Mouse (Mus musculus) lung, embryonic 15.5 days (tissue): Measurements from ENCODE around the gene Cass4. TPM values are rescaled to one million over a fixed set of nuclear protein-coding genes. Genes with fewer than 3 reads are reported as not detected.

ENCODE experiments used
- ATAC-seq: fragments of 200-750 bp; cut with Nextera tagmentation; 2 replicates; pipeline ENCODE4 v1.8.0; 2017; ENCODE audit warnings: moderate number of reproducible peaks, borderline replicate concordance; ENCODE audit not compliant: low FRiP score, low TSS enrichment; ENCODE audit errors: extremely low read depth
- H3K27ac ChIP-seq: fragments of 300-500 bp; sonication (generic); 2 replicates; pipeline ENCODE4 v1.5.1; 2015; ENCODE audit warnings: moderate library complexity, mild to moderate bottlenecking, inconsistent platforms
- H3K27me3 ChIP-seq: fragments of 300-500 bp; sonication (generic); 2 replicates; pipeline ENCODE4 v1.6.1; 2015; ENCODE audit warnings: inconsistent platforms
- H3K36me3 ChIP-seq: fragments of 300-500 bp; sonication (generic); 2 replicates; pipeline ENCODE4 v1.6.1; 2015; ENCODE audit warnings: inconsistent platforms
- H3K4me1 ChIP-seq: fragments of 300-500 bp; sonication (generic); 2 replicates; pipeline ENCODE4 v1.6.1; 2015; ENCODE audit warnings: inconsistent platforms
- H3K4me2 ChIP-seq: fragments of 300-500 bp; sonication (generic); 2 replicates; pipeline ENCODE4 v1.6.1; 2015; ENCODE audit warnings: inconsistent platforms, mild to moderate bottlenecking, moderate library complexity
- H3K4me3 ChIP-seq: fragments of 300-500 bp; sonication (generic); 2 replicates; pipeline ENCODE4 v1.5.1; 2015; ENCODE audit warnings: mild to moderate bottlenecking, inconsistent platforms
- H3K9ac ChIP-seq: fragments of 300-500 bp; sonication (generic); 2 replicates; pipeline ENCODE4 v1.6.1; 2015; ENCODE audit warnings: inconsistent platforms
- H3K9me3 ChIP-seq: fragments of 300-500 bp; sonication (generic); 2 replicates; pipeline ENCODE4 v1.6.1; 2016; ENCODE audit warnings: inconsistent platforms
- WGBS: fragments of 180-500 bp; shearing (Covaris S2); methylation state at CpG from one replicate; pipeline ENCODE4 v1.1.7; 2015; 5-methylcytosine and 5-hydroxymethylcytosine counted together
- polyA plus RNA-seq: library from polyadenylated mRNA; unstranded; fragments of >200 nt; fragmentation: Nextera tagmentation; extraction: Ambion mirVana; gene quantifications from 2 replicates; pipeline ENCODE4 v1.2.1, GENCODE M21; 2015

Gene Cass4
- polyA plus RNA-seq, 1 experiment from 2014 or later: 6.7 TPM

- Histone ChIP-seq H3K4me1 (peaks cover 5% of the 10 kb centered on the region), H3K9me3 (no peaks in the 10 kb centered on the region), H3K36me3 (peaks cover 92% of the 10 kb centered on the region), H3K4me3 (no peak overlapping the region), H3K27me3 (no peaks in the 10 kb centered on the region), H3K4me2 (no peak overlapping the region), H3K27ac (no peak overlapping the region), H3K9ac (no peak overlapping the region)
- ATAC-seq: no peak
- WGBS: 83% methylated on average over 7 of the region's 7 CpGs
Measured at GRCm38 (mm10) chr2:172363176-172363575, 30.4 kb upstream of the Cass4 start.

- peak within 1 kb of the TSS; percentile 90 for H3K27ac ChIP-seq
- under 1% methylated on average over 66 of the region's 66 CpGs for WGBS
- peak; percentile 98 for ATAC-seq
- H3K9ac ChIP-seq: peak within 1 kb of the TSS; percentile 83
- H3K4me2 ChIP-seq: peak within 1 kb of the TSS; percentile 77
- peaks cover 27% of the 10 kb centered on the region for H3K4me1 ChIP-seq
- no peaks in the 10 kb centered on the region for H3K9me3 ChIP-seq
- no peaks in the 10 kb centered on the region for H3K27me3 ChIP-seq
- H3K4me3 ChIP-seq: peak within 1 kb of the TSS; percentile 97
- H3K36me3 ChIP-seq: peaks cover 48% of the 10 kb centered on the region
Measured at GRCm38 (mm10) chr2:172370411-172371223, 23.0 kb upstream of the Cass4 start, which contains the start of the genes Aurka and Cstf1. TSS of gene Aurka (minus strand) at chr2:172370535. TSS of gene Cstf1 (plus strand) at chr2:172370681.

DNA sequence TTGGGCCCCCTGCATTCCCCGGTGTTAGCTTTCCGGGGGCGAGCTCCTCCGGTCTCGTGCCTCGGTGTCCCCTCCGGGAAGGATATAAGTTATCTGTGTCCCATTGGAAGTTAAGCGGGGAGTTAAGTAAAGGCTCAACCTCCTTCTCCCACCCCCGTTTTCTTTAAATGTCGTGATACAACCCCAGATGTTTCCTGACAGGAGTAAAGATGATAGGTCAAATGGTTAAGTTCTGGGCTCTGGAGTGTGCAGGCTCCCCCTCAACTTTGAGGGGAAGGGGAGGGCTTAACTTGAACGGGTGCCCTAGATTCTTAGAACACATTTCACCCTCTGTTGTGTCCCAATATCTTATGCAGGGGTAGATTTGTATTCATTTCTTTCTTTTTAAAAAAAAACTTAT is 22.3 kb upstream of the Cass4 start:
- H3K9me3 ChIP-seq: no peaks in the 10 kb centered on the region
- WGBS: 0% methylated on average over 11 of the region's 11 CpGs
- no peaks in the 10 kb centered on the region for H3K27me3 ChIP-seq
- peak overlapping the region; percentile 97 for H3K4me3 ChIP-seq
- peak overlapping the region; percentile 83 for H3K9ac ChIP-seq
- peaks cover 49% of the 10 kb centered on the region for H3K36me3 ChIP-seq
- peaks cover 27% of the 10 kb centered on the region for H3K4me1 ChIP-seq
- no peak for ATAC-seq
- H3K27ac ChIP-seq: peak overlapping the region; percentile 90
- H3K4me2 ChIP-seq: peak overlapping the region; percentile 69

GRCm38 (mm10) chr2:172376551-172376950 is 17.0 kb upstream of the Cass4 start:
- peaks cover 6% of the 10 kb centered on the region for H3K4me1 ChIP-seq
- peaks cover 88% of the 10 kb centered on the region for H3K36me3 ChIP-seq
- ATAC-seq: no peak
- H3K4me2 ChIP-seq: no peak overlapping the region
- no peaks in the 10 kb centered on the region for H3K9me3 ChIP-seq
- no peaks in the 10 kb centered on the region for H3K27me3 ChIP-seq
- no peak overlapping the region for H3K9ac ChIP-seq
- no peak overlapping the region for H3K27ac ChIP-seq
- H3K4me3 ChIP-seq: no peak overlapping the region
- 94% methylated on average over 4 of the region's 4 CpGs for WGBS

GRCm38 (mm10) chr2:172376999-172377515 is 16.5 kb upstream of the Cass4 start:
- Histone ChIP-seq H3K4me3 (no peak overlapping the region), H3K4me2 (no peak overlapping the region), H3K4me1 (peaks cover 1% of the 10 kb centered on the region), H3K9ac (no peak overlapping the region), H3K27me3 (no peaks in the 10 kb centered on the region), H3K36me3 (peaks cover 93% of the 10 kb centered on the region), H3K27ac (no peak overlapping the region), H3K9me3 (no peaks in the 10 kb centered on the region)
- no peak for ATAC-seq
- 50% methylated on average over 5 of the region's 5 CpGs for WGBS

GRCm38 (mm10) chr2:172378332-172378731 is 15.3 kb upstream of the Cass4 start:
- Histone ChIP-seq H3K27ac (no peak overlapping the region), H3K4me1 (no peaks in the 10 kb centered on the region), H3K4me2 (no peak overlapping the region), H3K4me3 (no peak overlapping the region), H3K9ac (no peak overlapping the region), H3K9me3 (no peaks in the 10 kb centered on the region), H3K36me3 (peaks cover 95% of the 10 kb centered on the region), H3K27me3 (no peaks in the 10 kb centered on the region)
- ATAC-seq: peak; percentile 33; the same call in 1 of the 2 replicates
- WGBS: 71% methylated on average over 7 of the region's 7 CpGs

DNA sequence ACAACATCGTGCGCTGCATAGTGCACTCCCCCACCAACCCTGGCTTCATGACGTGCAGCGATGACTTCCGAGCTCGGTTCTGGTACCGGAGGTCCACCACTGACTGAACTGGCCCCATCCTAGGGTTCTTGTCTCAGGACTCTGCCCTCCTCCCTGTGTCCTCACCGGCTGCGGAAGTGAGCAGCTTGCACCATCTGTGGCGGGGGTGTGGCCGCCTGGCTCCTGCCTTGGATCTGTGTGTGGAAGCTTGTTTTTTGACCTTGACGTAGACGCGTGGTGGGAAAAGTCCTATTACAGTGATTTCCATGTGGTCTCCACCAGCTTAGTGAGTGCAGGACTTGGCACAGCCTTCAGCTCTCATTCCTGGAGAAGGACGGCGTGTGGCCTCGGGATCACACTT is 13.1 kb upstream of the Cass4 start:
- H3K9me3 ChIP-seq: no peaks in the 10 kb centered on the region
- H3K4me2 ChIP-seq: no peak overlapping the region
- whole genome bisulfite sequencing: 89% methylated on average over 17 of the region's 17 CpGs
- ATAC-seq: no peak
- H3K4me1 ChIP-seq: no peaks in the 10 kb centered on the region
- no peak overlapping the region for H3K27ac ChIP-seq
- H3K9ac ChIP-seq: no peak overlapping the region
- H3K27me3 ChIP-seq: no peaks in the 10 kb centered on the region
- peaks cover 76% of the 10 kb centered on the region for H3K36me3 ChIP-seq
- H3K4me3 ChIP-seq: no peak overlapping the region

DNA sequence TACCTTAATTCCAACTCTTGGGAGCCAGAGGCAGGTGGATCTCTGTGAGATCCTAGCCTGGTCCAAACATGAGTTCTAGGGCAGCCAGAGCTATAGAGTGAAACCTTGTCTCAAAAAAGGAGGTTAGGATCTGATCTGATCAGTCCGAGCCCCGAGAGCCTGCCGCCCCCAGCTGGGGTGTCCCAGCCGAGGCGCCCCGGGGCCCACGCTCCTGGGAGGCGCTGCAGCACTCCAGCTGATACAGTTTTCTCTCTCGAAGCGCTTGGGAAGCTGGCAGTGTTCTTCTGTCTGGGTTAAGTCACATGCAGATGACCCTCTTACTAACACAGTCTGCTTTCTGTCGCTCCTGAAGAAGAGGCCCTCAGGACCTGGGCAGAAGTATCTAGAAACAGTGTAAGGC is 12.3 kb upstream of the Cass4 start:
- H3K4me1 ChIP-seq: no peaks in the 10 kb centered on the region
- H3K27me3 ChIP-seq: no peaks in the 10 kb centered on the region
- no peak overlapping the region for H3K9ac ChIP-seq
- no peak overlapping the region for H3K4me2 ChIP-seq
- 93% methylated on average over 11 of the region's 11 CpGs for WGBS
- ATAC-seq: no peak
- H3K36me3 ChIP-seq: peaks cover 68% of the 10 kb centered on the region
- no peak overlapping the region for H3K4me3 ChIP-seq
- H3K9me3 ChIP-seq: no peaks in the 10 kb centered on the region
- no peak overlapping the region for H3K27ac ChIP-seq

GRCm38 (mm10) chr2:172381898-172382297 is 11.7 kb upstream of the Cass4 start:
- no peak overlapping the region for H3K4me3 ChIP-seq
- no peak overlapping the region for H3K4me2 ChIP-seq
- no peak overlapping the region for H3K9ac ChIP-seq
- H3K36me3 ChIP-seq: peaks cover 63% of the 10 kb centered on the region
- no peak overlapping the region for H3K27ac ChIP-seq
- 78% methylated on average over 12 of the region's 12 CpGs for WGBS
- no peaks in the 10 kb centered on the region for H3K27me3 ChIP-seq
- H3K4me1 ChIP-seq: no peaks in the 10 kb centered on the region
- ATAC-seq: no peak
- no peaks in the 10 kb centered on the region for H3K9me3 ChIP-seq

DNA sequence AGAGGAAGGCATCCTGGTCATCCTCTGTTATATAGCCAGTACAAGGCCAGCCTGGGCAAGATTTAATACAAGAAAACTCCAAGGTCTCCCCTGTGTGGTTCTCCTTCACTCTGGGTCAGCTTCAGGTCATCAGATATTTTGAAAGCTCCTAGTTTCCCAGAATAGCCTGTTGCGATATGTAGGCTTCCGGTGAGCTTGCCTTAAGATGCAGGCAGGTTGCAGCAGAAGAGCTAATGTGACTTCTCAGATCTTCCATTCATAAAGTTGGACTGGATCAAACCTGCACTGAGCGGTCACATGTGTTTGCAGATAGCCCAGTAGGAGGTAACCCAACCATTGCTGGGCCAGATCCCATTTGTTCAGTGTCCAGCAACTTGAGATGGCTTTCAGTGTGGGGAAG is 8.9 kb upstream of the Cass4 start:
- no peaks in the 10 kb centered on the region for H3K27me3 ChIP-seq
- no peaks in the 10 kb centered on the region for H3K9me3 ChIP-seq
- H3K36me3 ChIP-seq: peaks cover 35% of the 10 kb centered on the region
- H3K27ac ChIP-seq: no peak overlapping the region
- no peak for ATAC-seq
- no peak overlapping the region for H3K9ac ChIP-seq
- H3K4me2 ChIP-seq: no peak overlapping the region
- H3K4me1 ChIP-seq: no peaks in the 10 kb centered on the region
- no peak overlapping the region for H3K4me3 ChIP-seq
- WGBS: 94% methylated on average over 3 of the region's 3 CpGs

DNA sequence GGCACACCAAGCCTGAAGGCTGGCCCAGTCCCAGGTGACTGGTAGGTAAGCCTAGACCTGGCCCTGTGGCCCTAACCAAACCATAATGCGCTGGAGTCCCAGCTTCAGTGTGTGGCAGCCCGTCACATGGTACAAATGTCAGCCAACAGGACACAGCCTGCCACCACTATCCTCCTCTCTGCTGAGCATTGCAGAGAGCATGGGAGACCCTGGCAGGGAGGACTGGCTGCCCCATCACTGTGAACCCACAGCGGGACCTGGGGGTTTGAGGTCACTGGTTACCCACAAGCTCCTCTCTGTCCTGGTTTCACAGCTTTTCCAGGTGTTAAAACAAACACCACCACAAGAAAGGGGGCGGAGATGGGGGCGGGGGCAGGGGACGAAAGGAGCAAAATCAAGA is 3.3 kb upstream of the Cass4 start:
- no peak overlapping the region for H3K9ac ChIP-seq
- H3K27me3 ChIP-seq: no peaks in the 10 kb centered on the region
- H3K36me3 ChIP-seq: no peaks in the 10 kb centered on the region
- H3K27ac ChIP-seq: no peak overlapping the region
- H3K4me2 ChIP-seq: no peak overlapping the region
- H3K4me3 ChIP-seq: no peak overlapping the region
- peaks cover 11% of the 10 kb centered on the region; the same call in 1 of the 2 replicates for H3K4me1 ChIP-seq
- WGBS: 14% methylated on average over 6 of the region's 6 CpGs
- ATAC-seq: no peak
- H3K9me3 ChIP-seq: no peaks in the 10 kb centered on the region

DNA sequence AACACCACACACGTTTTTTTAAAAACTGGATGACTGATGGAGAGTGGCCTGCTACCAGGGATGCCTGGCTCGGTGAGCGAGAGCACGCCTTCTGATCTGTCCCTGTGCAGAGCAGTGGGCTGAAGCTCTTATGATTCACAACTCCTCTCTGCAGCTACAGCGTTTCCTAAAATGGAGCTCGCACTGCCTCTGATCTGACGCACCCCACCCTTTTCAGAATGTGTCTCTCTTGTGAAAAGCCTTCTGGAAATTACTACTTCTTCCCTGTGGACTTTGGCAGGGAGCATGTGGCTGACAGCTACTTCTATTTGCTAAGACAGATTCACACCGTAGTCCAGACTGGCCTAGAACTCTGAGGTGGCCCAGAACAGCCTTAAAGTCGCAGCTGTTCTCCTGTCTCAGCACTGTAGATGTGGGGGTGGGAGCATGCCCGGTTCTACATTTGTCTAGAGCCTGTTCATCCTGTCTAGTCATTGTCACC is 1.5 kb upstream of the Cass4 start:
- no peak for ATAC-seq
- Histone ChIP-seq H3K36me3 (no peaks in the 10 kb centered on the region), H3K4me1 (peaks cover 14% of the 10 kb centered on the region; the same call in 1 of the 2 replicates), H3K27ac (no peak overlapping the region), H3K9ac (no peak overlapping the region), H3K27me3 (no peaks in the 10 kb centered on the region), H3K4me2 (no peak overlapping the region), H3K4me3 (no peak overlapping the region), H3K9me3 (no peaks in the 10 kb centered on the region)
- WGBS: 54% methylated on average over 10 of the region's 10 CpGs
